Mouse (Mus musculus): ENCODE measurements around the gene Zyg11a. TPM values are rescaled to one million over a fixed set of nuclear protein-coding genes. Genes with fewer than 3 reads are reported as not detected.

Zyg11a gene
- total RNA-seq (2014; rRNA removed) (5.9 and 7.1 TPM in 2 replicates), polyA plus RNA-seq (2012; rRNA removed) (3.0 and 6.7 TPM in 2 replicates)

DNA sequence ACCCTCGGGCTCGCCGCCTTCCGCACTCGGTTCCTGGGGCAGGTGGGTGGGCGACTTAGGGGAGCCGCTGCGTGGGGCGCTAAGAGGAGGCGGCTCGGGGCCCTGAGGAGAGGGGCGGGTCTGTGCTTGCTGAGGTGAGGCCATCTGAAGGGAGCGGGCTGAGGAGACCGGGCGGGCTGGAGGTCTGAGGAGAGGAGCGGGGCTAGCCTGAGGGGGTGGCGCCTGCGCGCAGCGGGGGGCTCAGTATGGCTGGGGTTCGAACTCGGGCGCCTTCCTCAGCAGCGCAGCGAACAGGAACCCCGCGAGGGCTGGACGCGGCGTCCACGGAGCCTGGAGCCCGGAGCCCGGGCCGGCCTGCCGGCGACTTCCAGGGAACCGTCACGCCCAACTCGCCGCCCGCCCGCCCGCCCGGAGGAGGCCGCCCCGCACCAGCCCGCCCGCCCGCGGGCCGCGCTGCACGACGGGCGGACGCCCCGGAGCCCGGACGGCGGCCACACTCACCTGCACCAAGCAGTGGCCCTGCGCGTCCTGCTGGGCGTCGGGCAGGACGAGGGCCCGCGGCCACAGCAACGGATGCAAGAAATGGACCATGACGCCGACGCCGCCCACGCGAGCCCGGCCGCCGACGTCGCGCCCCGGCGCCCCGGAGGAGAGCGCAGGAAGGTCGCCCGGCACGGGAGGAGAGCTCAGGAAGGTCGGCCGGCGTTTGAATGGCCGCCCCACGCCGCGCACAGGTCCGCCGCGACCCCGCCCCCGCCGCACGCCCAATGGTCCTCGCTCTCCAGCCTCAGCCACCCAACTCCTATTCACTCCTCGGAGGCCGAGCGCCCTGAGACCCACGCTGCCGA is at the start of gene Zyg11a:
TSS of gene Zyg11a (minus strand) at position 717 of the 848 bp plus-strand sequence.
- WGBS: 2% methylated on average over 80 of the region's 107 CpGs
- Histone ChIP-seq H3K9ac (ENCODE audit: low read depth, low read length) (peak within 1 kb of the TSS; percentile 94), H3K27ac (replicated peaks; ENCODE audit: insufficient read depth, low read depth, low read length) (peak within 1 kb of the TSS; percentile 64), H3K36me3 (ENCODE audit: control insufficient read depth, insufficient read depth, low read length) (no peaks in the 10 kb centered on the region), H3K4me1 (ENCODE audit: control insufficient read depth, insufficient read depth, low read length) (peaks cover 13% of the 10 kb centered on the region), H3K4me3 (ENCODE audit: insufficient read depth, low read depth, low read length) (peak within 1 kb of the TSS; percentile 78), H3K27me3 (ENCODE audit: control insufficient read depth, insufficient read depth, low read length) (no peaks in the 10 kb centered on the region), H3K79me2 (ENCODE audit: control insufficient read depth, insufficient read depth, low read length) (peaks cover 12% of the 10 kb centered on the region; the same call in 1 of the 2 replicates)
- TF ChIP-seq POLR2A (IDR thresholded peaks at IDR 0.05; ENCODE audit: extremely low read depth, insufficient read depth, low read length): peak; percentile 60; the same call in 1 of the 2 replicates
- TF ChIP-seq CTCF (IDR thresholded peaks at IDR 0.05; ENCODE audit: low read depth, low read length): no peak
- DNase-seq (ENCODE audit: extremely low read depth, low read depth, low spot score): peak; percentile 56

DNA sequence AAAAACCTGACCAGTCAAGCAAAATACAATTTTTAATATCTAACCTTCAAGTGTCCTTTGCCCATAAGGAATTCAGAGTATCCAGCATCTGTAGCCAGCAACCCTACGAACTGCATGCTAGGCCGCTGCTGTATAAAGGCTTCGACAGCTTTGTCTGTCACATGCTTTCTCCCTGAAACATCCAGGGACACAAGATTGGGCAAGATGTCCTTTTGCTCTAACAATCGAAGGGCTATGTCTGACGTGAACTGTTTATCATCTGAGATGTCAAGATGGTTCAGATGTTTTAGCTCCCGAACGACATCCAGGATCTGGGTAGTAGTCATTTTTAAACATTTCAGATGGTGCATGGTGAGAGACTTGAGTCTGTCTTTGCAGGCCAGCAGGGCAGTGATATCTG is 47.9 kb upstream of the Zyg11a start:
- DNase-seq (ENCODE audit: extremely low read depth, low read depth, low spot score): peak; percentile 64
- 41% methylated on average over 7 of the region's 7 CpGs for WGBS
- TF ChIP-seq CTCF (IDR thresholded peaks at IDR 0.05; ENCODE audit: low read depth, low read length): no peak
- TF ChIP-seq POLR2A (IDR thresholded peaks at IDR 0.05; ENCODE audit: extremely low read depth, insufficient read depth, low read length): no peak

DNA sequence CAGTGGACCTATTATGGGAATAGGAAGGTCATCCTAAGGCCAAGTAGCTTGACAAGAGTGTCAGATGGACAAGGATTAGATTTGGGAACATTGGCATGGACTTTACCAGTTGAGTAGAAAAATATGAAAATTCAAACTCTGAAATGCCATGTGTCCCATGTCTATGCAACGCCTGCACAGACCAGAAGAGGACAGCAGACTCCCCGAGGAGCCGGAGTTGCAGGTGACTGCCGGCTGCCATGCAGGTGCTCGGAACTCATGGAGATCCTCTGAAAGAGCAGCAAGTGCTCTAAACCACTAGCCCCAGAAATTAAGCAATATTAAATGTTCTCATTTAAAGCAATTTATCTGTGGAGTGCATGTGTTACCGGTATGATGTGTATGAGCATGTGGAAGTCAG is 35.5 kb upstream of the Zyg11a start:
- Histone ChIP-seq H3K79me2 (ENCODE audit: control insufficient read depth, insufficient read depth, low read length) (no peaks in the 10 kb centered on the region), H3K4me3 (ENCODE audit: insufficient read depth, low read depth, low read length) (no peak overlapping the region), H3K9ac (ENCODE audit: low read depth, low read length) (no peak overlapping the region), H3K4me1 (ENCODE audit: control insufficient read depth, insufficient read depth, low read length) (no peaks in the 10 kb centered on the region), H3K27me3 (ENCODE audit: control insufficient read depth, insufficient read depth, low read length) (no peaks in the 10 kb centered on the region), H3K27ac (replicated peaks; ENCODE audit: insufficient read depth, low read depth, low read length) (no peak overlapping the region), H3K36me3 (ENCODE audit: control insufficient read depth, insufficient read depth, low read length) (peaks cover 44% of the 10 kb centered on the region)
- no peak for DNase-seq (ENCODE audit: extremely low read depth, low read depth, low spot score)
- no peak for TF ChIP-seq POLR2A (IDR thresholded peaks at IDR 0.05; ENCODE audit: extremely low read depth, insufficient read depth, low read length)
- peak; percentile 72 for TF ChIP-seq CTCF (IDR thresholded peaks at IDR 0.05; ENCODE audit: low read depth, low read length)
- 91% methylated on average over 6 of the region's 6 CpGs for WGBS

More for the DNA sequence above, 47.9 kb upstream of the Zyg11a start:
- no peak overlapping the region for H3K9ac ChIP-seq (ENCODE audit: low read depth, low read length)
- no peaks in the 10 kb centered on the region for H3K4me1 ChIP-seq (ENCODE audit: control insufficient read depth, insufficient read depth, low read length)
- no peaks in the 10 kb centered on the region for H3K27me3 ChIP-seq (ENCODE audit: control insufficient read depth, insufficient read depth, low read length)
- peaks cover 40% of the 10 kb centered on the region for H3K36me3 ChIP-seq (ENCODE audit: control insufficient read depth, insufficient read depth, low read length)
- peaks cover 3% of the 10 kb centered on the region; the same call in 1 of the 2 replicates for H3K79me2 ChIP-seq (ENCODE audit: control insufficient read depth, insufficient read depth, low read length)
- no peak overlapping the region for H3K27ac ChIP-seq (replicated peaks; ENCODE audit: insufficient read depth, low read depth, low read length)
- H3K4me3 ChIP-seq (ENCODE audit: insufficient read depth, low read depth, low read length): no peak overlapping the region

DNA sequence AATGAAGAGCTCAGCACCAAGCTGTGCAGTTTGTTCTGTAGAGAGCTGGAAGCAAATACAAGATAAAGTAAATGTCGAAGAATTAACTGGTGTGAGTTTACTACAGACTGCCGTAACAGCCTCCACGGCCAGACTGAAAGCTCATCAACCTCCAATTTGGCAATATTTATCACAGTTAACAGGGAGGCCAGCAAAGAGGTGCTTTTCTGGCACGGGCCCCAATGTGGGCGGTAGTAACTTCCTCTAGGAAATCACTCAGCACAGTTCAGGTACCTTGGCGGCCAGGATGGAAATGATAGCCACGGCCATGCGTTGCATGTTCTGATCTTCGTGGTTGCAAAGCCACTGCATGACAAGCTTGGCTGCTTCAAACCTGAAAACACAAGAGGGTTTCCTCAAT is 32.7 kb upstream of the Zyg11a start:
- TF ChIP-seq POLR2A (IDR thresholded peaks at IDR 0.05; ENCODE audit: extremely low read depth, insufficient read depth, low read length): no peak
- no peak for TF ChIP-seq CTCF (IDR thresholded peaks at IDR 0.05; ENCODE audit: low read depth, low read length)
- H3K4me3 ChIP-seq (ENCODE audit: insufficient read depth, low read depth, low read length): no peak overlapping the region
- no peaks in the 10 kb centered on the region for H3K4me1 ChIP-seq (ENCODE audit: control insufficient read depth, insufficient read depth, low read length)
- H3K27me3 ChIP-seq (ENCODE audit: control insufficient read depth, insufficient read depth, low read length): no peaks in the 10 kb centered on the region
- H3K9ac ChIP-seq (ENCODE audit: low read depth, low read length): no peak overlapping the region
- H3K79me2 ChIP-seq (ENCODE audit: control insufficient read depth, insufficient read depth, low read length): no peaks in the 10 kb centered on the region
- peak; percentile 54 for DNase-seq (ENCODE audit: extremely low read depth, low read depth, low spot score)
- no peak overlapping the region for H3K27ac ChIP-seq (replicated peaks; ENCODE audit: insufficient read depth, low read depth, low read length)
- peaks cover 43% of the 10 kb centered on the region for H3K36me3 ChIP-seq (ENCODE audit: control insufficient read depth, insufficient read depth, low read length)
- WGBS: 71% methylated on average over 9 of the region's 9 CpGs

DNA sequence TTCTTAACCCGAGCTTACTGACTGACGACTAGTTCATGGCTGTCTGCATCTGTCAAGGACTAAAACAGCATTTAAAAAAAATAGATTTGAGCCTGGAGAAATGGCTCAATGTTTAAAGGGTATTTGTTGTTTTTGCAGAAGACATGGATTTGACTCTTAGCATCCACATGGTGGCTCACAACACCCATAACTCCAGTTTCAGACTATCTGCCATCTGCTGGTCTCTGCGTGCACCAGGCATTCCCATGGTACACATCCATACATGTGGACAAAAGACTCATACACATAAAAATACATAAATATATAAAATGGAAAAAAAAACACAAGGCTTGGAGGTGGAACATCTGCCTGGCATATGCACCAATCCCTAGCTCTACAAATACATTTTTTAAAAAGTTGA is 31.5 kb upstream of the Zyg11a start:
- Histone ChIP-seq H3K27me3 (ENCODE audit: control insufficient read depth, insufficient read depth, low read length) (no peaks in the 10 kb centered on the region), H3K36me3 (ENCODE audit: control insufficient read depth, insufficient read depth, low read length) (peaks cover 43% of the 10 kb centered on the region), H3K27ac (replicated peaks; ENCODE audit: insufficient read depth, low read depth, low read length) (no peak overlapping the region), H3K79me2 (ENCODE audit: control insufficient read depth, insufficient read depth, low read length) (no peaks in the 10 kb centered on the region), H3K9ac (ENCODE audit: low read depth, low read length) (no peak overlapping the region), H3K4me3 (ENCODE audit: insufficient read depth, low read depth, low read length) (no peak overlapping the region), H3K4me1 (ENCODE audit: control insufficient read depth, insufficient read depth, low read length) (no peaks in the 10 kb centered on the region)
- TF ChIP-seq CTCF (IDR thresholded peaks at IDR 0.05; ENCODE audit: low read depth, low read length) (no peak), POLR2A (IDR thresholded peaks at IDR 0.05; ENCODE audit: extremely low read depth, insufficient read depth, low read length) (no peak)
- 98% methylated on average over 3 of the region's 3 CpGs for WGBS
- no peak for DNase-seq (ENCODE audit: extremely low read depth, low read depth, low spot score)

DNA sequence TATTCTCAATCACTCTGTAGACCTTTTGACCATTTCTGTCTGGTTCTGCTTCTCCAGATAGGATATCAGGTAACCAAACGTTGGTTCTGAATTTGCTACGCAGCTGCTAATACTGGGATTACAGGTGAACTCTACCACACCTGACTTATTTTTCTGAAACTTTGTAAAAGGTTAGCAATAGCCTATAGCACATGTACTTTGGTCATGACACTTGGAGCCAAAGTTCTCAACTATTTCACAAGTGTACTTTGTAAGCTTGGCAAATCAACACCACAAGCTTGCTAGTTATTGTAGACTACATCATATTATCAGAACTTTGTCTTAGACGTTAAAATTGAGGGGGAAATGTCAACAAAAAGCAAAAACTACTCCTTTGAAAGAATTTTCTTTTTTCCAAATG is 15.8 kb upstream of the Zyg11a start:
- Histone ChIP-seq H3K4me1 (ENCODE audit: control insufficient read depth, insufficient read depth, low read length) (peaks cover 12% of the 10 kb centered on the region), H3K27ac (replicated peaks; ENCODE audit: insufficient read depth, low read depth, low read length) (peak overlapping the region; percentile 99), H3K36me3 (ENCODE audit: control insufficient read depth, insufficient read depth, low read length) (peaks cover 36% of the 10 kb centered on the region), H3K9ac (ENCODE audit: low read depth, low read length) (no peak overlapping the region), H3K27me3 (ENCODE audit: control insufficient read depth, insufficient read depth, low read length) (no peaks in the 10 kb centered on the region), H3K79me2 (ENCODE audit: control insufficient read depth, insufficient read depth, low read length) (no peaks in the 10 kb centered on the region), H3K4me3 (ENCODE audit: insufficient read depth, low read depth, low read length) (no peak overlapping the region)
- no peak for TF ChIP-seq CTCF (IDR thresholded peaks at IDR 0.05; ENCODE audit: low read depth, low read length)
- no peak for TF ChIP-seq POLR2A (IDR thresholded peaks at IDR 0.05; ENCODE audit: extremely low read depth, insufficient read depth, low read length)
- 20% methylated on average over 3 of the region's 3 CpGs for WGBS
- DNase-seq (ENCODE audit: extremely low read depth, low read depth, low spot score): peak; percentile 99
